Mouse (Mus musculus) stomach, postnatal 0 days (tissue): Measurements from ENCODE around the gene Zswim3.

Source experiments
- CTCF ChIP-seq: IDR thresholded peaks from 2 replicates; pipeline ENCODE4 v1.5.1; 2016; ENCODE audit warnings: antibody characterized with exemption, low read depth, mild to moderate bottlenecking, moderate library complexity
- EP300 ChIP-seq: optimal IDR thresholded peaks from 2 replicates; pipeline ENCODE3; 2016; ENCODE audit warnings: antibody characterized with exemption

DNA sequence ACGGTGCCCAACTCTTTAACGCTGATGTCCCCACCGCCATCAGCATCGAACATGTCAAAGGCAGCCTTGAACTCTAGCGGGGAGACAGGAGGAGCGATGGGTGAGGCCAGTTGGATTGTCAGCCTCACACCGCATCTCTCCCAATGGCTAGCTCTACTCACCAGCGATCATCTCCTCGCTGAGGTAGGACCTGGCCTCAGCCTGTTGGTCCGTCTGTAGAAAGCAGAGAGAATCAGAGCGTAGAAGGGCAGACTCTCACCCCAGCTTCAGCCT lies 26.9 kb upstream of the Zswim3 start:
- TF ChIP-seq CTCF: no peak
- TF ChIP-seq EP300: no peak
